Mouse (Mus musculus) embryo, embryonic 11 days (tissue): ENCODE data around the gene Atp8b3.

Experiments used
- DNase-seq: peaks from one replicate; pipeline ENCODE4 v3.0.0-alpha.2; 2015

The Atp8b3 gene

GRCm38 (mm10) chr10:80538710-80539394 is at the start of gene Atp8b3:
Gene Atp8b3, minus strand, starts transcription at chr10:80539124.
- peak; percentile 81 for DNase-seq

GRCm38 (mm10) chr10:80587305-80587657 is 48.4 kb upstream of the Atp8b3 start:
- DNase-seq, result no peak

GRCm38 (mm10) chr10:80586407-80587304 is 47.7 kb upstream of the Atp8b3 start:
- DNase-seq, result no peak

- DNase-seq, result no peak
Observed at GRCm38 (mm10) chr10:80585581-80585980, 46.7 kb upstream of the Atp8b3 start.

DNA sequence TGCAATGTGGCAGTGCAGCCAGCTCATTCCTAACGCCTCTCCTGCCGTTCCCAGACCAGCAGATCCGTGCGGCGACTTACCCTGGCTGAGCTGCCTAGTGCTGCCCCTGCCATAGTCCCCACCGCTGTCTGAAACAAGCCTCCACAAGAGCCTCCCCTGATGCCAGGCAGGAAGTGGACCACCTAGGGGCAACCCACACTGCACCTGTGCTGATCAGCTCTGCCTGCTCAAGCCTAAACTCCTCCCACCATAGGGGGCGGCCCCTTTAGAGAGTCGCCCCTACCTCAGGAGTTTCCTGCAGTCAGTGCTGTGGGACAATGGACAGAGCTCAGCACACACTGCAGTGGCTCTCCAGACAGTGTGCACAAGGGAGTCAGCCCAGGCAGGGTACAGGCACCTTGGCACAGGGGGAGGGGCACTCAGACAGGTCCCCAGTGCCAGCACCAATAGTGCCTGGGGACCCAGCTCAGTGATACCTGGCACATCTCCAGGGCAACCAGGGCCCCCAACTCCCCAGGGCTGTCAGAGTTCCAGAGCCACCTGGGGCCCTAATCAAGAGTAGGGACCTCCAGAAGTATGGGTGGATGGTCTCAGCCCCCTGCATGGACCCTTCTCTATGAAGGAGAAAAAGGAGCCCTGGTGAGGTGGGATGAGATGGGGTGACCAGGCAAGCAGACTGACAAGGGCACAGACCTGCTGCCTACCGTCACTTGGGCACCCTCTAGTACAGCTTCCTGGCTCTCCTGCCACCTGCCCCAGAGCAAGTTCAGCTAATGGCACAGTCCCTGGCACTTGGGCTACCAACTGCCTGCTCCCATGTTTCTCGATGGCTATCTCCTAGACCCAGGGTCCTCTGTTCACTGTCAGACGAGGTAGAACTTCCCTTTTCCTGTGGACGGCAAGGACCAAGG is 46.0 kb upstream of the Atp8b3 start:
- DNase-seq, result no peak

- DNase-seq, result no peak
Observed at GRCm38 (mm10) chr10:80584045-80584488, 45.1 kb upstream of the Atp8b3 start.

- no peak for DNase-seq
Observed at GRCm38 (mm10) chr10:80583047-80583446, 44.1 kb upstream of the Atp8b3 start.

DNA sequence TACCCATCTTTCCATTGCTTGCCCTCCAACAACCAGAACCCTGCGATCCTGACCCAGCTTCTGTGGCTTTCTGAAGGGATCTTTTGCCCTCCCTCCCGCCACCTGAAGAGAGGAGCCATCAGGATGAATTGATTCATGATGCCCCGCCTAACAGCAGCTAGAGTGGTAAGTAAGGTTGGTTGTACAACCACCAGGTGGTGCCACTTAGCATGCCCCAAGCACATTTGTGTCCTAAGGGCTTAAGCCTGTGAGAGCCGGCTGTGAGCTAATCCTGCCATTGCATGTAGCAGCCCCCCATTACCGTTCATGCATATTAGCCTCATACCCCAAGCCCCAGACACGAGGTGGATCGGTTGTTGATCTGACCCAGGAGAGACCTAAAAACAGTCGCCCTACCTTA is 40.0 kb upstream of the Atp8b3 start:
- DNase-seq, result peak; percentile 73

- DNase-seq, result peak; percentile 89
Observed at GRCm38 (mm10) chr10:80578131-80578750, 39.3 kb upstream of the Atp8b3 start.

DNA sequence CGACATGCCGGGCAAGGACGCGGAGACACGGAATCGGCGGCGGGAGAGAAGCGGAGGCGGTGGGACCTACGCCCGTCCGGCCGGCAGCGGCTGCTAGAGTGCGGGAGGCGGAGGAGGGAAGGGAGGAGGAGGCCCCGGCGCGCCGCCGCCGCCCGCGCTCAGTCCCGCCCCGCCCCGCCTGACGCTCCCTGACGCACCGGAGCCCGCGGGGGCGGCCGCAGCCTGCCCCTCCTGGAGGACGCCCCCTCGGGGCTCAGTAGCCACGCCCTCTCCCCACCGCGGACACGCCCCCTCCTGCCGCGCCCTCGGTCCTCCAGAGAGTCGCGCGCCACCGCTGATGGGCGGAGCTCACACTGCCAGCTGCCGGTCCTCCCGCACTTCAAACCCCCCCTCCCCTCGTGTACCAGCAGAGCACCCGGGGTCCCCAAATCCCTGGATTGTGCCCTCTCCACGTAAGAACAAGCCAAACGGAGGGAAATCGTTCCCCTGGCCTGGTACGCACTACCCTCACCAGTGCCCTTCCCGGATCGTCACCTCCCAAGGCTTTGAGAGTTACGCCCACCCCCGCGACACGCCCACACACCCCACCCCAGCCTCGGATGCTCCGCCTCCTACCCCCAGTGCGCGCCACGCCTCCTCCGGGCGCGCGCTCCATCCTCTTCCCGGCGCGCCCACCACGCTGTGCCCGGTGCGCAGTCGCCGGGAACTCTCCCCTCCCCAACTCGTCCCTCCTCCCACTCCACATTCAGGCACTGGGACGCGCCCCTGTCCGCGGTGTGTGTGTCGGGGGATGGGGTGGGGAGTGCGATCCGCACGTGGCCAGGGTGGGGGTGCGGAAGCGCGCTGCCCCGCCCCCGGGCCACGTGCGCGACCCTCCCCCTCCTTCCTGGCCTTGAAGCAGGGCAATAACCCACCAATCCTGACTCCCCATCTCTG is 38.5 kb upstream of the Atp8b3 start, which contains the start of gene Klf16:
Gene Klf16, minus strand, starts transcription at position 127 of the 936 bp plus-strand sequence.
- DNase-seq, result peak; percentile 95

DNA sequence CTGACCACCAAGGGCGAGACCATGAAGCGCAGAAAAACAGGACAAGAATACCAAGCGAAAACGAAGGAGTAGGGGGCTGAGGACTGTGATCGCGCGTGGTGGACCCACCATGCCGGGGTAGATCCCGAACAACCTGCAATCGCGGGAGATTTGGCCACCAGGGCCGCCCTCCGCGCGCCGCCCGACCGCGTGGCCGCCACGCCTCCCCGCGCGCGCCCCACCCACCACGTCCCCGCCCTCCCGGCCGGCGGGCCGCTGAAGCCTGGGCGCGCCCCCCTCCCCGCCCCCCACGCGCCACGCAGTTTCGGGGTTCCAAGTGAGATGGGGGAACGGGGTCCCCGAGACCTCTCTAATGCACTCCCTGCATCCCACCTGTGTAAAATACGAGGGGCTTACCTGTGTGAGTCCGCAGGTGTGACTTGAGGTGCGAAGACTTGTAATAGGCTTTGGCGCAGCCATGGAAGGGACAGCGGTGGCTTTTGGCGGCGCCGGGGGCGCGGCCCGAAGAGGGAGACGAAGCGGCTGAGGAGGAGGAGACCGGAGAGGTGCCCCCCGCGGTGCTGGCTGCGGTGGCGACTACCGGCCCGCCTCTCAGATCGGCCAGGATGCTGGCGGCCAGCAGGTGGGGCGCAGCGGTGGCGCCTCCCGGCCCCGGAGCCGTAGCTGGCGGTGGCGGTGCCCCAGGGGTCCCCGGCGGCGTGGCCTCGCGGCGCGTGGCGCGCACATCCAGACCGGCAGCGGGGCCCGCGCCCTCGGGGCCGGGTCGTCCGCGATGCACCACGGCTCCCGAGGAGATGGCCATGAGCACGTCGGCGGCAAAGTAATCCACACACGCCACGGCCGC is 37.6 kb upstream of the Atp8b3 start:
- DNase-seq, result peak; percentile 69

DNA sequence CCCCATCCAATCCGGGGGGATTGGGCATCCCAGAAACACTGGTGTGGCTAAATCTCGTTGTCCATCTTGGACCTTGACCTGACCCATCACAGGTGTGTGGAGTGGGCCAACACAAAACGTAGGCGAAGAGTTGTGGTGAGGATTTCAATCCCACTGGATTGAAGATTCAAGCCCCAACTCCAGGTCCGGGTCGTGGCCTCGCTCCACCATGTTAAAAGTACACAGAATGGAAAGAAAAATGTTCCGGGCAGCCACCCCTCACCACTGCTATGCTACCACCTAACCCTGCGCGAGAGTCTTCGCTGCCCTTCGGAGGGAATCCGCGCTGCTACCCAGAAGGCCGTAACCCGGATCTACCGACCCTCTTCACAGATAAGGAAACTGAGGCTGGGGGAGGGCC is 37.0 kb upstream of the Atp8b3 start:
- DNase-seq, result no peak

DNA sequence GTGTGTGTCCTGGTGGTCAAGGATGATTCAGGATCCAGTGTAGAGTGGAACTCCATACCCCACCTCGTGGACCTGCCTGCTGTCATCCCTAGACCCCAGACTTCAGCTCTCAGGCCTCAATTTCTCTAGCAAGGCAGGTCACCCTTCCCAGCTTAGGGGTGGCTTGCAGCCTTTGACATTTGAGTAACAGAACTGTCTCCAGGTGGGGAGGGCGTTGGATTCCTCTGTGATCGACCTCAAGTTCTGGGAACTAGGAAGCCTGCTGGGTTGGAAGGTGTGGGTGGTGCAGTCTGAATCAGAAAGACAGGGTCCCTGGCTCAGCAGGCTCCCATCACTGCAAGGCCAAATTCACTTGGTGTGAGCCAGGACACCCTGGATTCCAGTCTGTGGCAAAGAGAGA is 36.0 kb upstream of the Atp8b3 start:
- DNase-seq, result no peak

DNA sequence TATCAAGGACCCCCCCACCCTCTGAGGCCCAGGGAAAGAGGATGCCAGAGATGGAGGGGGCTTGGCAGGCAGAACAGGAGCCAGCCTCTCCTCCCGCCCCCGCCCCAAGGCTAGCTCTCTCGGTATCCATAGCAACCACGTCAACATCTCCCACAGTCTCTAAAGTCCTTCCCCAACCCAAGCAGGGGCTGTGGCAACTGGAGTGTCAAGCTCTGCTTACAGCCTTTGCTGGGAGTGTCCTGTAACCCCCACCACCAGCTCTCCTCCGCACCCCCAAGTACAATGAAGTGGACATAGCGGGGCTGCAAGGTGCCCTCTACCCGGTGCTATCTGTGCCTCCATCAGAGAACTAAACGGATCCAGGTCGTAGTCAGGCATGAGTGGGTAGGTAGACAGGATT is 35.0 kb upstream of the Atp8b3 start:
- DNase-seq, result no peak

DNA sequence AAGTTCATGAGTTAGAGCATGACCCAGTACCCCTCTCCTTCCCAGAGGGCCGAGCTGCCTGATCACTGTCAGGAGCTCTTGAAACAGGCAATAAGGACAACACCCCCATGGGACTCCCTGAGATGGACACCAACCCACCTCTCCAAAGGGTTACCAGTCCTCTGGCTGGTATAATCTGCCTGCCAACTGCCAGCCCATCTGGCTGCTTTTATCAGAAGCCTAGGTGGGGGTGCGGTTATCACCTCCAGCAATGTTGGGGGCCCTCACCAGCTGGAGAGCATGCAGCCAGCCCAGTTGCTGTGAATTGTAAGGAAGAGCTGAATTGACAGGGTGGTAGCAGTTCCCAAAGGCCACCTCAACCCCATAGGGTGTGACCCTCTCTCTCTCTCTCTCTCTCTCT is 33.6 kb upstream of the Atp8b3 start:
- DNase-seq, result no peak

- peak; percentile 67 for DNase-seq
Observed at GRCm38 (mm10) chr10:80570871-80571836, 32.2 kb upstream of the Atp8b3 start.

- no peak for DNase-seq
Observed at GRCm38 (mm10) chr10:80570419-80570818, 31.5 kb upstream of the Atp8b3 start.

DNA sequence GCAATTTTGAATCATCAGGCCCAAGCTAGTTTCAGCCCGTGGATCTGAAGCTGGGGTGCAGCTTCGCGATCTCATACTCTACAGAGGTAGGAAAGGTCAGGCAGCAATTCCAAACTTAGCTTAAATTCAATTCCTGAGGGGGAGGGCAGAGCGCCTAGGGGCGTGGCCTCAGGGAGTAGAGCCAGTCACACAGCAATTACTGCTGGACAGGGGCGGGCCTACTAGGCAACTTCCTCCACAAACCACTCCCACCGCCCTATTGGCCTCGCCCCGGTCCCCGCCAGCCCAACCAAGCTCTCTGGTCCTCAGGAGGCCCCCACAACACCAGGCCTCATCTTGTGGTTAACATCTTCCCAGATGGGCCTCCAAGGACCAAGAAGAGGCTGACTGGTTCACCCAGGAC is 30.7 kb upstream of the Atp8b3 start:
- DNase-seq, result peak; percentile 73

DNA sequence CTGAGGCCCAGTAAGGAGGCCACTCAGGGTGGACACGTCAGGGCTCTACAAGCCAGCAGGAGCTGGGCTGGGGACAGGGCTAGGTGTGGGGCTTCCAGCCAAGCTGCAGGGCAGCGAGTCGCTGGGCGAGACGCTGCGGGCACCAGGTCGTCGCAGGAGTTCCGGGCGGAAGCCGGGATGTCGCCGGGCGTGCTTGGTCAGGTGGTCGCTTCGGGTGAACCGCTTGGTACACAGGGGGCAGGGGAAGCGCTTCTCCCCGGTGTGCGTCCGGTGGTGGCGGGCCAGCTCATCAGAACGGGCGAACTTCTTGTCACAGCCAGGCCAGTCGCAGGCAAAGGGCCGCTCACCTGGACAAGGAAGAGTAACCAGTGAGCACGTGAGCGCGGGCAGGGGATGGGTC is 30.0 kb upstream of the Atp8b3 start:
- no peak for DNase-seq
